Mouse (Mus musculus): ENCODE measurements at regions not wholly inside any gene's neighbourhood (a gene's known extent, or its start where the extent isn't known, plus 50 kb on each side); places are given as distances from the start of the nearest gene placed in this dataset.

DNA sequence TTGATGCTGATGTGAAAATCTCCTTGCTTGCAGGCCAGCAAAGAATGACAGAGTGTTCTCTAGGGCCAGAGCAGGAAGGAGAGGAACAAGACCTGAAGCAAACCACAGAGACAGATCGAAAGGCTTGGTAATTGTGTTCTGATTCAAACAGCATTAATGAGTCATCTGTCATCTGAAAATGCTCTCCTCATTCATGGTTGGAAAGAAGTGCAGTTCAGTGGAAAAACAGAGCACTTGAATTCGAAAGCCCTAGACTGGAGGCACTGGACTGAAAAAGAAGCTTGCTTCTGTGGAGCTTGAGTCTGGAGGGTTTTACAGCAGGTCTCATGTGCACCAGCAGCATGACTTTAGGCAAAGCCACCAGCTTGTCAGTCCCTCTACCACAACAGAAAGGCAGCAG, 374.3 kb upstream of the B430305J03Rik start:
- ATAC-seq, result no peak

DNA sequence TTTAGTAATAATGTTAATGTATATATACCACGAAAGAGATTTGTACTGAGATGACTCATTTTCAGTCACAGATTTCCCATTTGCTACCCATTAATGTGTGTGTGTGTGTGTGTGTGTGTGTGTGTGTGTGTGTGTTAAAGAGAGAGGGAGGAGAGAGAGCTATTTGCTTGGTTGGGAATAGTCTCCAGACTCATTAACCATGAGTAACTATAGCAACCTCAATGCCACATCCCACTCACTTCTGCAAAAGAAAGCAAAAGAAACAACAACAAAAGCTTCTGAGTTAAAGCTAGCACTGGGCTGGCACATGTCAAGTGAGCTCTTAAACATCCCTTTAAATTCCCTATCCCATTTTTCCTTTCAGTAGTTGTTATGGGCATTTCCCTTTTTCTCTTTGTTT, 372.8 kb upstream of the B430305J03Rik start:
- ATAC-seq, result no peak

DNA sequence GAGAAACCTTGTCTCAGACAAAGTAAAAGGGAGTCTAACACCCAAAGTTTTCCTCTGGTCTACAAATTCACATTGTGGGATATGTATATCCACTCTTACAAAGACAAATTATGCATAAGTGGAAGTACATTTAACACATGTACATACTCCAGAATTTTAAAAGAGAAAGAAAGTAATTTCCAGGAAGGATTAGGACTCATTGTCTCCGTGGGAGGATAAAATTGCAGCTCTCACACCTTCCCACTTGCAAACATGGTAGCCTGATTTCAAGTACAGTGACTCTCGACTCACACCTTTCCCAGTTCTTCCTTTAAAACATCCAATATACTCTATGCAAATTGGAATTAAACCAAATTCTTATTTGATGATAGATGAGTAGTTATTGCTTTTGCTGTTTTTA, 351.0 kb upstream of the B430305J03Rik start:
- ATAC-seq, result no peak

DNA sequence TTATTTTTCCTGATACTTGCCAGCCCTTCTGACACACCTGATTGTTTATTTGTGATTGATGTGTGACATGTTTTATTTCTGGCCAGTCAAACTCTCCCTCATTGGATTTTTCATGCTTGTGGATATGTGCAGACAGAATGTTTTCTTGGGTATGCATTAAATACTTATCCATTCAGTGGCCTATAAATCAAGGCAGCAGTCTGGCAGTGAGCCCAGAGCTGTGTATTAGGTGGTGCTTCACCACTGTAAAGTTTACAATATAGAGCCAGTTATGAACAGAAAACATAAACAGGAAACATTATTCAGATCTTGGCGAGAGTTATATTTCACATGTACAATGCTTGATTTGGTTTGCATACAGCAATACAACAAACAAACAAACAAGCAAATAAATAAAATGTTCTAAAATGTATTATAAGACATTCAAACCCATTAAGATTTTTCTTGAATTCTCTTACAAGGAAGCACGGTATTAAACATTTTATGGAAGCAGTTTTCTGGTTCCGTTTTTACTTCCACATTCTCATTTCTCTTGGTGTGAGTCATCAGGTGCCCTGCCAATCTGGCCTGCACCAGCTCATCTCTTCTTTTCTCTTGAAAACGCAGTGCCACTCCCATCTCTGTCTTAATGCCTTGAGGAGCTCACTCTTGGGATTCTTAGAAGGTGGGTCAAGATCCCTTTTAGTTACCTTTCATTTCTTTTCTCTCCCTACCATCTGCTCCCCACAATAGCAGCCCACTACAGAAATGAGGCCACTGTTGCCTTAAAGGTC, 322.4 kb upstream of the B430305J03Rik start:
- ATAC-seq, result no peak

DNA sequence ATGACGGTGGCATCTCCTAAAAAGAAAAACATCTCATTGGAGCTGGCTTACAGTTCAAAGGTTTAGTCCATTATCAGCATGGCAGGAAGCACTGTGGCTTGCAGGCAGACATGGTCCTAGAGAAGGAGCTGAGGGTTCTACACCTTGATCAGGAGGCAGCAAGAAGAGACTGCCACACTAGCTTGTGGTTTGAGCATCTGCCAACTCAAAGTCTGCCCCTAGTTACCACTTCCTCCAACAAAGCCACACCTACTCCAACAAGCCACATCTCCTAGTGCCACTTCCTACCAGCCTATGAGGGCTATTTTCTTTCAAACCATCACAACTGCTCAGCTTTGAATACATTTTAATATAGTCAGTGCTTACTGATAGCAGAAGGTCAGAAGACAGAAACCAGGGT, 305.1 kb upstream of the B430305J03Rik start:
- ATAC-seq, result no peak

DNA sequence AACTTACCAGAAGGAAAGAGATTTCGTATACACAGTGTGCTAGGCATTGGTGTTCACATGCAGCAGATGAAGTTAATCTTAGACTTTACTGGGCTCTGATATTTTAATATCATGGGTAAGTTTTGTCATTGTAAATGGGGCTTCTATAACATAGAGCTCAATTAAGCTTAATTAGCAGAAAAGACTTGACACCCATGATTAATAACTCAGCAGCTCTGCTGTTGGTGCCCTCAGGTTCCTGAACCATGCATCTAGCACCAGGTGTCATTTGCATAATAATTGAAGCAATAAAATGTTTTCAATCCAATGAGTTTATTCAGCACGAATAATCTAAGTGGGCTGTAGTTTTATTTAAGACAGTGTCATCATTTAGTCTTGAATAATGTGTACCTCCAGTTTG, 290.4 kb upstream of the B430305J03Rik start:
- no peak for ATAC-seq

DNA sequence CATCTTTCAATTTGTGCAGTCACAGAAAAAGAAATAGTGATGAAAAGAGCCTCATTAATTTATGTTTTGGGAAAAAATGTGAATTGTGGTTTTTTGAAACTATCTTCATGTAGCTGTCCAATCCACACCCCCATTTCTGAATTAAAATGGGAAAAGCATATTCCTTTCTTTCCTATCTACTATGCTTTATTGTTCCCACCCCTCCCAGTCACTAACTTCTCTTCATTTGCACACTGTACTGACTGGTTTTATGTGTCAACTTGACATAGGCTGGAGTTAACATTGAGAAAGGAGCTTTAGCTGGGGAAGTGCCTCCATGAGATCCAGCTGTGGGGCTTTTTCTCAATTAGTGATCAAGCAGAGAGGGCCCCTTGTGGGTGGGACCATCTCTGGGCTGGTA, 262.8 kb upstream of the B430305J03Rik start:
- ATAC-seq, result no peak

DNA sequence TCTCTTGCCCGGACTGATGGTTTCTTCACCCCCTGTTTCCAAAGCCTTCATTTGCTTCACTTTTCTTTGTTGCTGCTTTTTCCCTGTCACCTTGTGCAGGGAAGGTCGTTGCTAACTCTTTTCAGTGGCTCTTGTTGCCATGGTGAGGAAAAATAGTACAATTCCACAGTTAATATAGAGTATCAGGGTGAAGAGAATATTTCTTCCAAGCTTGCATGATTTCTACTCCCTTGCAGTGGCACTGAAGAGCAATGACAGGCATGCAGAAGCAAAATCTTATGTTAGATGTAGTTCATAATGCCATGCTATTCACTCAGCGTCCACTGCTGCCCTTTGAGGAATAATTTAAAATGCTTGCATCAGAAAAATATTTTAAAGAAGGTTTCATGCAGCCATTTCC, 262.3 kb upstream of the B430305J03Rik start:
- no peak for ATAC-seq

DNA sequence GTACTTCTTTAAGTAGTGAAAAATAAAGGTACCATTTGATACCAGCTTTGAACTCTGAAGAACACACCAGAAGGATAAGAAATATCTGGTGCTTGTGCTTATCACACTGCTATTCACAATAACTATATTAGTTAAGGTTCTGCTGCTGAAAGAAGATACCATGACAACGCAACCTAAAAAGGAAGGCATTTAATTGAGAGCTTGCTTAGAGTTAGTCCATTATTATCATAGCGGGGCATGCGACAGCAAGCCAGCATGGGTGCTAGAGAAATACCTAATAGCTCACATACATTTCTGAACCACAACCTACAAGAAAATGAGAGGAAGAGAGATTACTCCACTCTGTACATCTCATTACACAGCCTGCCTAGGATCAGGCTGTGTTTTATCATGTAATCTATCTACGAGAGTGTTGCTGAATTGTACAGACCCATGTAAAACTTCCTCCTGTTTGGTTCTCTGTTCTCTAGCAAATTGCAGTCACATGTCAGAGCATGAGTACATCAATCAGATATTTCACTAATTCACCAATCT, 258.3 kb upstream of the B430305J03Rik start:
- ATAC-seq, result no peak

DNA sequence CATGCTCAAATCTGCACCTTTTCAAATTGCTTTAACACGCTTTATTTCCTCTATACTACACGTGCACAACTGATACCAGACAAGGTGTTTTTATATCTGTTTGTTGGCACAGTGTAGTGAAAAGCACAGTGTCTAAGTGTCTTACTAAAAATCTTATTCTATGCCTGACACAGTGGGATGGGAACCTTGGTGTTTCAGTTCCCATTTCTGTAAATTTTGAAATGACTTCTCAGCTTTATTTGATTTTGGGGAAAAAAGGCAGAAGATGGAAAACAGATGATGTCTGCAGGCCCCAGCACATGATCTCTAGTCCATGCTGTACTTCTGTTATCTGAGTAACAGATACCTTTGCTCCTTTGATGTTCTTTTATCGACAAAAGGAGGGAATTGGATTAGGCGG, 239.7 kb upstream of the B430305J03Rik start:
- no peak for ATAC-seq

DNA sequence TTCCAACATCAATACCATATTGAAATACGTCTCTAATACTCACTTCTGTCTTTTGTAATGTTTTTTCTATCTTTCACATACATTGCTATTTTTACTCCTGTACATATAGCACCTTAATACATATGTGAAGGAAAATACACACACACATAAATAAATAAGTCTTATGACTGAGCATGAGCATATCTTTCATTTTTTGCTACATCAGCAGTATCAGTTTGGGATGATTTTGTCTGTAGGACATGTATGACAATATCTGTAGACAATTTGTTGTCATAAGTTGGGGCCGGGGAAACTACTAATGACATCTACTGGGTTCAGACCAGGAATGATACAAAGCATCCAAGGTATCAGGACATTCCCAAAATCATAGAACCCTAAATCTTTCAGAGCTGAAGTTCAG, 237.1 kb upstream of the B430305J03Rik start:
- ATAC-seq, result no peak

DNA sequence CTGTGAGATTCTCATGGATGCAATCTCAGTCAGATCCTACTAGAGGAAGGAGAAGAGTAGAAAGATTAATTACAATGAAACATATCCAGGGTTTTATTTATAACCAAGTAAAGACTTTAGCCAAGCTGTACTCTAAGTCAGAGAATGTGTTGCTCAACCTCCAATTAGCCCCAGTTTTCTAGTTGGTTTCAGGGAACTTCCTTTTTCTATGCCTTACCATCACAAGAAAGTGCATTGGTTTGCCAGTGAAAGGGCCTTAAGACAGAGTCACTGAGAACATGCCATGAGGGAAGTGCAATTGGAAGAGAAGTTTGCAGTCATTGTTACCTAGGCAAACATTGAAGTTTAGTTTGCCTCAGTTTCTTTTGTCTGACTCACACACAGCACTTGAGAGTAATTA, 229.8 kb upstream of the B430305J03Rik start:
- ATAC-seq, result no peak

DNA sequence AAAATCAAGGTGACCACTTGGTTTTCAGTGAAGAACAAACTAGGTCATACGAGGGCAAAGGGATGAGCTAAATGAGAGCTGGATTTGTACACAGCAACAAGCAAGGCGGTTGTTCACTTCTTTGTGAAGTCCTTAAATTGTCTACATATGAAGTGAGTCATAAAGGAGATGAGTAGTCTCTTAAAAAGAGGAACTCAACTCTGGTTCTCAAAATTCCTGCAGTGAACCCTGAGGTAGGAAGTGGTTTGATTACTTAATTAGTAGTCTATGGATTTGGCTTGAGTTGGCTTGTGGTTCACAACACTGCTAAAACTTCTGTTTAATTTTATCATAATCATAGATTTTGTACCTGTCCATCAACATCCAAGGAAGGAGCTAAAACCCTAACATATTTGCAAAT, 226.6 kb upstream of the B430305J03Rik start:
- ATAC-seq, result no peak

DNA sequence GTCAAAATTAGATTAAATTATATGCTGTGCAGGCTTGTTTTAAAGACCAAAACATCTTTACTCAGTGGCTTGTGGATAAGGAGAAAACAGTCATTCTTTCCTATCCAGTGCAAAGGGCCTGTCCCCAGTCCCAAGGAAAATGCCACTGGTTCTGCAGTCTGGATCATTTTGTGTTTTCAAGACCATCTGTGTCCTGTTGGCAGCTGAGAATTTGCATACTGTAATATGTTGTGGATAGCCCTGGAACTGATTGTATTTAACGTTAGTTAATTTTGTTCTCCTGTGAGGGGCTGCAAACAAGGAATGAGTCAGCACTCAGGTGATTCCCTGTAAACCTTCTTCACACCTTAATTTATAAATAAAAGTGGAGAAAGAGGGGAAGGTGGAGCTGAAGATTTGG, 217.9 kb upstream of the B430305J03Rik start:
- no peak for ATAC-seq

DNA sequence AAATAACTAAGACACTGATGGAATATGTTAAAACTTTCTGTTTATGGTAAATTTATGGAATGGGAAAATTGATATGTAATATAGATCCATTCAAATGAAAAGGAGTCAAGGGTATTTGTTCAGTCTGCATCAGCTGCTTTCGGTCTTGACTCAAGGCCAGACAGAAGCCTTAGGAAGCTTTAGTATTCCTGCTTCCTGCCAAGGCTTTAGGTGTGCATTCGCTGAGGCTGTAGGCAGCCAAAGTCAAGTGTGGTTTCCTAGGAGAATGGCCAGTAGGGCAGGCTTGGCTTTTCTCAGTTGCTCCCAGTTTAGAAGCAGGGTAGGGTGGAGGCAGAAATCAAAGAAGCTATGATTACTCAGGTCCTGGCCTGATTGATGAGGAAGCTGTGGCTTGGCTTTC, 217.2 kb upstream of the B430305J03Rik start:
- no peak for ATAC-seq

DNA sequence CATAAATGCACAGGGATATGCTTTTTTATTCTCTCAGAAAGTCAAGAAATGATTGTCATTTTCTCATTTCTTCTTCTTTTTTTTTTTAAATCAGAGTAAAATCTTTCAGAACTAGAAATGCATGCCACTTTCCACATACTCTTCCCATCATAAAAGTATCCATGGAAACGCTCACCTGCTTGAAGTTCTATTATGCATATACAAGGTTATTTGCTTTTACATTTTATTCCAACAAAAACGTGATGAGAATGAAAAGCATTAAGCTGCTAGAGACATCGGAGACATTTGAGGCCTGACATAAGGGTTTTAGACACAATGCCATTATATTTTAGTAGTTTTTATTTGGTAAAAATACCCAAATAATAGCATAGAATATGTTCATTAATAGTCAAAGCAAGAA, 214.5 kb upstream of the B430305J03Rik start:
- no peak for ATAC-seq

DNA sequence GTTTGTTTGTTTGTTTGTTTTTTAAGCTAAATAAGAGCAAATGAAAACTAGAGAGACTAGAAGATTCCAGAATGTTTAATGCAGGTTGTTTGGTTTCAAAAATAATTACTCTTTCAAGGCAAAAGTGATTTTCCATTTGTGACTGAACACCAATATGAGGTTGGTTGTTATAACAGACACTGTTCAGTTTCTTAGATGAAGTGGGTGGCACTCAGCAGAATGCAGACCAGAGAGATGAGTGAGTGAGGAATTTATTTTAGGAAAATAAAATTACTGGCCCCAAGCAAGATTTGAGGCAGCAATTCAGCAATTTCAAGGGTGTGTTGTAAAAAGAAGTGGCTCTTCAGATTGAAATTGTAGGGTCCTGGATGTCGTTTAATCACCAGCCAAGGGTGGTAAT, 171.4 kb upstream of the B430305J03Rik start:
- ATAC-seq, result no peak

DNA sequence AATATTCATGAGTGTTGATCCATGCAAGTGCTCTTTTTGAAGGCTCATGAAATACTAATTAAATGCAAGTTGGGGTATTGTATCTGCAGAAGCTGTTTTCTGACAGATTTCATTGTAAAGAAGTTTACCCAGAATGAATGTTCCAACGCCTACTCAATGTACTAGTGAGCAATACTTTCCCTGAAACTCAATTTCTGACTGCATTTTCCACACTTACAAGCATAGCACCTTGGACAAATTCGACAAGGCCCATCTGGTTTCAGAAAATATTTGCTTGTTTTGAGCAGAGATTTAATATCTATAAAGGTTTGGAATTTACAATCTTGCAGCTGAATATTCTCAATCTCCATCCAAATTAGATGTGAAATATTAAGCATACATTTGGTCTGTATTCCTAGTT, 170.0 kb upstream of the B430305J03Rik start:
- ATAC-seq, result no peak

DNA sequence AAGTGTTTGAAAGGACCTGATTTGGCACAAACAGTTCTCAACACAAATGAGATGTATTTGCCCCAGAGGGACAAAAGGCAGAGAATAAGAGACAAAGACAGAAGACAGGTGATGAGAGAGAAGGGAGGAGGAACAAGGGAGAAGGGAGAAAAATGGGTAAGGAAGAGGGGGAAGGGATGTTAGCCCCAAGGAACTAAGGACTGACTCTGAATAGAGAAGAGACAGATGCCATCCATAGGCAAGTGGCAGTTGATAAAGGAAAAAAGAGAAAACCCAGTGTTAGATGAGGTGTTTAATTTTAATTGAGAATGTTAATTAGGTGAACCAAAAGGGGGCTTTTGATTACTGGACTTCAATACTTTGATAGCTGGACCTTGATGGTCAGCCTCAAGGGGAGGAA, 137.4 kb upstream of the B430305J03Rik start:
- no peak for ATAC-seq

DNA sequence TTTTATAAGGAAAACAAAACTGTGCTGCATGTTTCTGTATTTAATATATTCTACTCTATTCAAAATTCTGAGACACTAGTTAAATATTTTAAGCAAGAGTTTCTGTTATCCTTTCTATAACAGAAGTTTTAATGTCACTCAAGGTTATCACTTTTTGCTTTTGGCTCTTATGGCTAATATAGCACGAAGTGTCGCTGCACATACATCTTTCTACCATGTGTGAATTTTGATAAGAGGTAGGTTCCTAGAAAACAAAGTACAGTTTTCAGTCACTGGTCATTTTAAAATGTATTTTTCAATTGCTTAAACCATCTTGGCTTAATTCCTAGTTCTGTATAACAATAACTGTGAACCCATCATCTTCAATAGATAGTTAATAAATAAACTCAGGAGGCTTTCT, 129.1 kb upstream of the B430305J03Rik start:
- no peak for ATAC-seq

DNA sequence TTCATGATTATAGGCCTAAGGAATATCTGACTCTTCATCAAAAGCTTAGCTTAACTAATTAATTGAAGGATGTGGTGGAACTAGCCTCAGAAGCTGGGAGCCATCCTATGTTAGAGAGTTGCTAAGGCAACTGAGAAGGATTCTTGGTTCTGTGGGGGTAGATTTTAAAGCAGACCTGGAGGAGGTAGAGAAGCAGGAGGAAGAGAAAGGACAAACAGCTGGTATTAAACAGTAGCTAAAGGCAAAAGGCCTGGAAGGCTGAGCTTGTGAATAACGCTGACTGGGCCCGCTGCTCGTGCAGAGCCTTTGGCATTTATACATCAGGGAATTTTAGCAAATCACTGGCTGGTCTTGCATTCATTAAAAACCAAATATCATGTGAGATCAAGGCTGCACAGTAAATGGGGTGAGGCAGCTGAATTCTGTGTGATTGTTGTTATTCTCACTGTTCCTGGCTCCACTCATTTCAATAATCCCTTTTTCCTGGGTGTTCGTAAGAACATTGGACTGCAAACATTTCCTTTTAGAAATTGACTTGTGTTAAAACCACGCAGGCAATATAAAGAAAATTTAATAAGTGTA, 121.1 kb upstream of the B430305J03Rik start:
- ATAC-seq, result no peak

DNA sequence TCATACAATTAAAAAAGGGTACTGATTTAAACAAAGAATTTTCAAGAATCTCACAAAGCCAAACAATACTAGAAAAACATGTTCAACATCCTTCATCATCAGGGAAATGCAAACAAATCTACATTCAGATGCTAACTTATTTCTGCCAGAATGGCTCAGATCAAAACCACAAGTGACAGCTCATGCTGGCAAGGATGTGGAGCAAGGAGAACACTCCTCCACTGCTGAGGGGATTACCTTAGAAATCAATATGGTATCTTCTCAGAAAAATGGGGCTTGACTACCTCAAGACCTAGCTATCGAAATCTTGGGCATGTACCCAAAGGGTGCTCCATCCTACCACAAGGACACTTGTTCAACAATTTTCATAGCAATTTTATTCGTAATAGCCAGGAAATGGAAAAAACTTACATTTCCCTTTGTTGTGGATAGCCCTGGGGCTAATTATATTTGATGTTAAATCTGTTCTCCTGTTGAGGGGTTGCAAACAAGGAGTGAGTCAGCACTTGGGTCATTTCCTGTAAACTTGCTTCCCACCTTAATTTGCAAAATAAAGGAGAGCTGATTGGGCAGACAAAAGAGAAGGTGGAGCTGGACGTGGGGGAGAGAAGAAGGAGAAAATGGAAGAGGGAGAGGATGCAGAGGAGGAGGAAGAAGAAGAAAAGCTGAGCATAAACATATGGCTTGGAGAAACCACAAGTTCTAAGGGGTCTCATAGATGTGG, 113.3 kb upstream of the B430305J03Rik start:
- ATAC-seq, result no peak

DNA sequence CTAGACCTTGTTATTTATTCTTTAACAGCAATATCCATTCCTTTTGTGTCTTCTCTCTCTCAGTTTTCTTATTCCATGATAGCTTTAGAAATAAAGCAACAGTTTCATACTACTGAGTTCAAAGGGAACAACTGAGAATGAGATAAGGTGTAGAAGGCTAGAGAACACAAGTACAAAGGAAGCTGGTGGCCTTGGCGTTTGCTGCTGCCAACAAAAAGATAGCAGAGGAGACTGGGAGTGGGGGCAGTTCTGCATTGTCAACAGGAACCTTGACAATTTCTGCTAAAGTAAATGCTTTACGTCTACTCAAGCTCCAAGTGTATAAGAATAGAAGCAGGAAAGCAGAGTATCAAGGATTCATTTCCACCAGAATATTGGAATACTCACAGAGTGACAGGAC, 109.3 kb upstream of the B430305J03Rik start:
- no peak for ATAC-seq

DNA sequence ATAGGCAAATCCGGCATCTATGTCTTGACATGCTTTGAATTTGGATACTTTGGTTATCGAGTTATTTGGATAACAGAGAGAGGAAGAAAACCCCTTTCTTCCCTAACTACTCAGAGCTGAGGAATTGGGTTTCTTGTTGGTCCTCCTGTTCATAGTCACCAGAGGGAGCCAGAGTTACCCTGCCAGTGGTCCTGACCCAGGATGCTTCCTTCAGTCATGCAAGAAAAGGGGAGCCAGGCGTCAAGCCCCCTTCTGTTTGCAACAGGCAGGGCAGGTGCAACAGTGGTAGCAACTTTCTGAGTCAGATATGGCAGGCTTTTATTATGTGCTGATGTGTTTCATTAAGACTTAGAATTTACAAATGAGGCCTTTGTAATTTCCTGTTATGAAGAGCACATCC, 101.4 kb upstream of the B430305J03Rik start:
- peak; percentile 35 for ATAC-seq
